Mouse (Mus musculus) stomach, embryonic 16.5 days (tissue): ENCODE results near the gene Inafm1. TPM values are rescaled to one million over a fixed set of nuclear protein-coding genes. Genes with fewer than 3 reads are reported as not detected.
"Not testable (repeated sequence)": the region's sequence is repeated elsewhere in the genome, so short reads cannot be mapped to it uniquely, and the experiment has no call there.

Source experiments
- ATAC-seq: fragments of 200-750 bp; cut with Nextera tagmentation; 2 replicates; pipeline ENCODE4 v1.8.0; 2017; ENCODE audit warnings: moderate number of reproducible peaks, moderate TSS enrichment; ENCODE audit not compliant: insufficient read depth, low FRiP score
- H3K27ac ChIP-seq: fragments of 300-500 bp; sonication (generic); 2 replicates; pipeline ENCODE4 v1.5.1; 2014; ENCODE audit warnings: low read length
- H3K27me3 ChIP-seq: fragments of 300-500 bp; sonication (generic); 2 replicates; pipeline ENCODE4 v1.6.1; 2014; ENCODE audit warnings: low read length, control low read depth, mixed read lengths; ENCODE audit not compliant: control insufficient read depth, insufficient read depth
- H3K36me3 ChIP-seq: fragments of 300-500 bp; sonication (generic); 2 replicates; pipeline ENCODE4 v1.6.1; 2014; ENCODE audit warnings: low read length; ENCODE audit not compliant: control insufficient read depth, insufficient read depth
- H3K4me1 ChIP-seq: fragments of 300-500 bp; sonication (generic); 2 replicates; pipeline ENCODE4 v1.6.1; 2014; ENCODE audit warnings: low read length, control low read depth, mixed read lengths; ENCODE audit not compliant: control insufficient read depth, insufficient read depth
- H3K4me2 ChIP-seq: fragments of 300-500 bp; sonication (generic); 2 replicates; pipeline ENCODE4 v1.6.1; 2014; ENCODE audit warnings: low read depth, low read length, mixed read lengths
- H3K4me3 ChIP-seq: fragments of 300-500 bp; sonication (generic); replicated peaks from 2 replicates; pipeline ENCODE4 v1.5.1; 2014; ENCODE audit warnings: mild to moderate bottlenecking, low read length
- H3K9ac ChIP-seq: fragments of 300-500 bp; sonication (generic); 2 replicates; pipeline ENCODE4 v1.6.1; 2014; ENCODE audit warnings: low read length
- H3K9me3 ChIP-seq: fragments of 300-500 bp; sonication (generic); replicated peaks from 2 replicates; pipeline ENCODE4 v1.6.1; 2016; ENCODE audit warnings: low read length, control low read depth; ENCODE audit not compliant: control insufficient read depth
- WGBS: fragments of 180-500 bp; shearing (Covaris S2); extraction: QIAGEN DNeasy Blood & Tissue Kit; methylation state at CpG from one replicate; pipeline ENCODE4 v1.1.7; 2014; 5-methylcytosine and 5-hydroxymethylcytosine counted together
- polyA plus RNA-seq: library from polyadenylated mRNA; unstranded; fragments of >200 nt; fragmentation: Nextera tagmentation; extraction: Ambion mirVana; gene quantifications from 2 replicates; pipeline ENCODE4 v1.2.1, GENCODE M21; 2015

The Inafm1 gene
- polyA plus RNA-seq, 1 experiment from 2014 or later, result 12.8 TPM

DNA sequence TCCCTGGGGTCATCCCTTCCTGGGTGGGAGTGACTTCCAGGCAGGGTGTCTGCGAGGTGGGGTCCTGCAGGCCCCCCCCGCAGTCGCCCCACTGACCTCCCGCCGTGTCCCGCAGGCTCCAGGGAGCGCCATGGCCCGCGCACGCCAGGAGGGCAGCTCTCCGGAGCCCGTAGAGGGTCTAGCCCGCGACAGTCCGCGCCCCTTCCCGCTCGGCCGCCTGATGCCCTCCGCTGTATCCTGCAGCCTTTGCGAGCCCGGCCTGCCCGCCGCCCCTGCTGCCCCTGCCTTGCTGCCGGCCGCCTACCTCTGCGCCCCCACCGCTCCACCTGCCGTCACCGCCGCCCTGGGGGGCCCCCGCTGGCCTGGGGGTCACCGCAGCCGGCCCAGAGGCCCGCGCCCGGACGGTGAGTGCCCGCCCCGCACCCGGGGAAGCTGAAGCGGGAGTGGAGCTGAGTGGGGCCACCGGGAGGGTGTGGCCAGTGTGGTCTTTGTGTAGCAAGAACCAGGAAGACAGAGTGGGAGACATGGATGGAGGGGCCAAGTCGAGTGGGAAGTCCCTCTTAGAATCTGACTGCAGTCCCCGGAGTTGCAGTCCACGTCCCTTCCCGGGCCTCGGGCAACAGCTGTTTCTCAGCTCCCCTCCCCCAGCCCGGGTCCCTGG lies 38.7 kb upstream of the Inafm1 start:
- no peaks in the 10 kb centered on the region for H3K9me3 ChIP-seq
- H3K27ac ChIP-seq, result peak overlapping the region; percentile 99
- peak; percentile 26; the same call in 1 of the 2 replicates for ATAC-seq
- peak overlapping the region; percentile 78 for H3K4me3 ChIP-seq
- H3K9ac ChIP-seq, result peak overlapping the region; percentile 95
- no peaks in the 10 kb centered on the region for H3K36me3 ChIP-seq
- WGBS, result under 1% methylated on average over 48 of the region's 49 CpGs
- H3K4me2 ChIP-seq, result peak overlapping the region; percentile 100
- H3K27me3 ChIP-seq, result no peaks in the 10 kb centered on the region
- peaks cover 37% of the 10 kb centered on the region for H3K4me1 ChIP-seq

DNA sequence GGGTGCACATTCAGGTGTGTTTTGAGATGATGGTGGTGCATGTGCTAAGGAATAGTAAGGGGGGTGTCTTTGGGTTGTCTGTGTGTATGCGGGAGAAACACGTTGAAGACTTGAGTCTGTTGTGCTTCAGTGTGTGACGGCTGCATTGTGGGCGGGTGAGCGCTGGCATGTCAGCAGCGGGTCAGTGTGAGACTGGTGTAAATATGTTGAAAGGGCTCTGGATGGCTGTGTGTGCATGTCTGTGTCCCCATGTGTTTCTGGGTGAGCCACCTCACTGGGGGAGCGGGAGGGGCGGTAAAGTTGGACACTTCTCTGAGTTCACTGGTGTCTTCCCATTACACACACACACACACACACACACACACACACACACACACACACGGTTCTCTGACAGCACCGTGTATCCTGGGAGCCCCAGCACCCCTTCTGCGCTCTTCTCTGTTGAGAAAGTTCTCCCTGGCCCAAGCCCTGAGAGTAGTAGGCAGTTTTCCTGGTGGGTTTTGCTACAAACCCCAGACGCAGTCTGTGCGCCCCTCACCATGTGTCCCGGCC lies 38.1 kb upstream of the Inafm1 start:
- Histone ChIP-seq H3K4me3 (peak overlapping the region; percentile 78), H3K36me3 (no peaks in the 10 kb centered on the region), H3K9me3 (no peaks in the 10 kb centered on the region), H3K4me2 (peak overlapping the region; percentile 100), H3K4me1 (peaks cover 37% of the 10 kb centered on the region), H3K27me3 (no peaks in the 10 kb centered on the region), H3K9ac (peak overlapping the region; percentile 95), H3K27ac (peak overlapping the region; percentile 99)
- 2% methylated on average over 14 of the region's 14 CpGs for WGBS
- no peak for ATAC-seq

DNA sequence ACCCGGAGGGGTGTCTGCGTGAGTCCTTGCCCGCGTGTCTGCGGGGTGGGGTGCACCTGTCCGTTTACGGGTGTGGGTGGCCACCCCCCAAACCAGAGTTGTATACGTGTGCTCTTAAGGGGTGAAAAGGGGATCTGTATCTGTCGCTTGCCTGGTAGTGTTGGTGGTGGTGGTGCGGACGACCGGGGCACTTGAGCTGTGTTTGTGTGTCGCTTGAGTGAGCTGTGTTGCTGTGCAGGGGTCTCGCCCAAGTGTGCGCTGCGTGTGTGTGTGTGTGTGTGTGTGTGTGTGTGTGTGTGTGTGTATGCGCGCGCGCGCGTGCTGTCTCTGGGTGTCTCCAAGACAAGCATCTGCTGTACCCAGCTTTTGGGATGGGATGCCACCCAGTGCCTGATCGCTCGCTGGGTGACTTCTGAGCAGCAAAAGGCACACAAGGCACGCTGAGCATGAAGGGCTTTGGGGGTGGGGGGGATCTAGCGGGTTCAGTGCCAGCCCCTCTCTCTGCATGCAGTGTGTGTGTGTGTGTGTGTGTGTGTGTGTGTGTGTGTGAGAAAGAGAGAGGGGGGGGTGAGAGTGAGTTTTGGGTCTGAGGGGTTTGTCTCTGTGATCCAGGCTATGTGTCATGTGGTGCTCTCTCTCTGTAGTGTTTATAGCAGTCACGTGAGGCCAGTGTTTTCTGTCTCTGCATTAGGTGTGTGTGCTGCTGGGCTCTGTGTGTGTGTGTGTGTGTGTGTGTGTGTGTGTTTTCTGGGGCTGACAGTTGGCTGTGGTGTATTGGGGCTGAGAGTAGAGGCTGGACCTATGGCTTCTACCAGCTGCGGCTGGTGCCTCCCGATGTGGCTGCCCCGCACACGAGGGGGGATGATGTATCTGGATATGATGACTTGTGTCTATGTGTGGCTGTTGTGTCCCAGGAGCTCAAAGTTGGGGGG lies 37.4 kb upstream of the Inafm1 start:
- Histone ChIP-seq H3K9ac (peak overlapping the region; percentile 78), H3K4me2 (peak overlapping the region; percentile 100), H3K36me3 (no peaks in the 10 kb centered on the region), H3K9me3 (no peaks in the 10 kb centered on the region), H3K27me3 (no peaks in the 10 kb centered on the region), H3K4me3 (peak overlapping the region; percentile 78), H3K4me1 (peaks cover 37% of the 10 kb centered on the region), H3K27ac (peak overlapping the region; percentile 21)
- 1% methylated on average over 31 of the region's 31 CpGs for WGBS
- no peak for ATAC-seq

DNA sequence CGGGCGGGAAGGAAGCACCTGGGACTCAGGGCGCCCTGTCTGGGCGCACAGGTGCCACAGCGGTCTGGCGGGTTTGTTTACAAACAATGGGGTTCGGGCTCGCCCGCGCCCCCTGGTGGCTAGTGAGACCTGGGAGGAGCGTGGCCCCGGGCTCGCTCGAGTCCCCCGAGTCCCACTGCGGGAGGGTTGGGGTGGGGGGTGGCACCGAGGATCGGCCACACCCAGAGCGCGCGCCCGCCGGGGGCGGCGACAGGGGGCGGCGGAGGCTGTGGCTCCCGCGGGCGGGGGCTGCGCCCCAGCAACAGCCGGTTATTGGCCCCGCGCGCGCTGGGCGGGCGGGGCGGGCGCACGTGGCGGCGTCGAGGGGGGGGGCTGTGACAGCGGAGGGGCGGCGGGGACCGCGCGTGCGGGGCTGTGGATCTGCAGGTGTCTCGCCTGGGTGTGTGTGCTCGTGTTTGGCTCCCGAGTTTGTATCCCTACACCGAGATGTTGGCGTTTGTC lies 36.7 kb upstream of the Inafm1 start:
- H3K27me3 ChIP-seq, result no peaks in the 10 kb centered on the region
- H3K36me3 ChIP-seq, result no peaks in the 10 kb centered on the region
- H3K4me1 ChIP-seq, result peaks cover 37% of the 10 kb centered on the region
- H3K27ac ChIP-seq, result peak overlapping the region; percentile 59
- under 1% methylated on average over 52 of the region's 56 CpGs for WGBS
- peak overlapping the region; percentile 78 for H3K9ac ChIP-seq
- peak overlapping the region; percentile 78 for H3K4me3 ChIP-seq
- peak; percentile 33 for ATAC-seq
- H3K9me3 ChIP-seq, result no peaks in the 10 kb centered on the region
- peak overlapping the region; percentile 100 for H3K4me2 ChIP-seq

DNA sequence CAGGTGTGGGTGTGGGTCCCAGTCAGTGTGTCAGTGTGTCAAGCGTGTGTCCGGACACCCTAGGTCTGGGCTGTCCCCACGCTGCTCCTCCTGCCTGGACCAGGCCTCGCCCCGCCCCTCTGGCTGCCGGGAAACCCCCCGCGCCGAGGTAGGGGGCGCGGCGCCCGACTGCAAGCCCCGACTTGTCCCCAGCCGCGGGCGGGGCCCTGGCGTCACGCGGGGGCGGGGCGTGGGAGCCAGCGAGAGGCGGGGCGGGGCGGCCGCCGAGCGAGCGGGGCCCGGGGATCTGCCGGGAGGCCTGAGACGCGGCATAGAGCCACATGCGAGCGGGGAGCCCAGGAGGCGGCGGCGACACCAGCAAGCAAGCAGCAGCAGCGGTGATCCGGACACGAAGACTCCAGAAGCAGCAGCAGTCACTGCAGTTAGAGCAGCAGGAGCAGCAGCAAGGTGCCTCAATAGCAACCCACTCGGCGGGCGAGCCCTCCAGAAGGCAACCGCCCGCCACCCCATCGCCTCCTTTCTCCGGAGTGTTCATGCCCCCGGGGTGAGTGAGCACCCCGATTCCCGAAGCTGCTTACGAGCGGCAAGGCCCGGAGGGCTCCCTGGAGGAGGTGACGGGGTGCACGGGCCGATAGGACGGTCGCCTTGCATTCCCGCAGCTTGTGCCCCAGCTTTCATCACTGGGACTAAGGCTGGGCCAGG lies 36.1 kb upstream of the Inafm1 start:
- H3K9ac ChIP-seq, result peak overlapping the region; percentile 78
- H3K4me1 ChIP-seq, result peaks cover 37% of the 10 kb centered on the region
- H3K36me3 ChIP-seq, result no peaks in the 10 kb centered on the region
- no peaks in the 10 kb centered on the region for H3K27me3 ChIP-seq
- peak overlapping the region; percentile 59 for H3K27ac ChIP-seq
- under 1% methylated on average over 61 of the region's 61 CpGs for WGBS
- peak; percentile 41; the same call in 1 of the 2 replicates for ATAC-seq
- peak overlapping the region; percentile 100 for H3K4me2 ChIP-seq
- H3K9me3 ChIP-seq, result no peaks in the 10 kb centered on the region
- H3K4me3 ChIP-seq, result peak overlapping the region; percentile 78

DNA sequence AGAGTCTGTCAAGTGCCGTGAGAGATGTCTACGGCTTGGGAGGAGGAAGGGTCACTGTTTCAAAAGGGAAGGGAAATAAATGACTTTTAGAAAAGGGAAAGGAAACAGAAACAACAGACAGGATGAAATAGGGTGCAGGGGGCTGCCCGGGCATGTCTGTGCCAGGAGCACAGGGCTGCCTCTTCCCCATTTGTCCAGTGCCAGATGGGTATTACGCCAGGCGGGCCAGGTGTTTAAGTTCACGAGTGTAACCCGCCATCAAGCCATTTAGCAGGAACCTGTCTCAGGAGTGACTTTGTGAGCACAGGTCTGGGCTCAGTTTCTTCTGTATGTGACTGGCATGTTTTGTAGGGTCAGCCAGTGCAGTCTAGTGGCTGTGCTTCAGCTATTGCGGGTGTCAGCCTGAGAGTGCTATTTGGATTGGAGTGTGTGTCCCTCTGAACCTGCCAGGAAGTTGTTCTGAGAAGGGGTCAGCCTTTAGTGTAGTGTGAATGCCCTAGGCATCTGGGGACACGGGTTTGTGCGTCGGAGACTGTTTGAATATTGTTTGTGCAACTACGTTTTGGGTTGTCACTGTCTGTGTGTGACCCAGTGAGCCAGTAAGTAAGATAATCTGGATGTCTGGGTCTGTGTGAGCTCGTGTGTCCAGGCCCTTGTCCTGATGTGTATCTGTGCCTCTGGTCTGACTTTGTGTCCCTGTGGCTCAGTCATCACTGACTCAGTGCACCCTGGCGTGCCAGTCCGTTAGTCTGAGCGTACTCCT lies 35.3 kb upstream of the Inafm1 start:
- peaks cover 32% of the 10 kb centered on the region for H3K4me1 ChIP-seq
- peak overlapping the region; percentile 59 for H3K27ac ChIP-seq
- no peaks in the 10 kb centered on the region for H3K27me3 ChIP-seq
- H3K9me3 ChIP-seq, result no peaks in the 10 kb centered on the region
- no peak for ATAC-seq
- 25% methylated on average over 16 of the region's 16 CpGs for WGBS
- no peaks in the 10 kb centered on the region for H3K36me3 ChIP-seq
- H3K4me2 ChIP-seq, result peak overlapping the region; percentile 100
- peak overlapping the region; percentile 78 for H3K4me3 ChIP-seq
- H3K9ac ChIP-seq, result peak overlapping the region; percentile 78

DNA sequence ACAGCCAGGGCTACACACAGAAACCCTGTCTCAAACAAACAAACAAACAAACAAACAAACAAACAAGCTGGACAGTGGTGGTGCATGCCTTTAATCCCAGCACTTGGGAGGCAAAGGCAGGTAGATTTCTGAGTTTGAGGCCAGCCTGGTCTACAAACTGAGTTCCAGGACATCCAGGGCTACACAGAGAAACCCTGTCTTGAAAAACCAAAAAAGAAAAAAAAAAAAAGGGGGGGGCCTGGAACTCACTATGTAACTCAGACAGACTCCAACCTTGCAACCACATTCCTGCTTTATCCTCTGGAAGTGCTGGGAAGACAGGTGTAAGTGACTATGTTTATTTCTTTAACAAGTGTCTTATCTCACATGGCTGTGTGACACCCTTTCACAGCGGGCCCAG lies 34.7 kb upstream of the Inafm1 start, which contains the start of gene Bbc3:
Bbc3 (plus strand) TSS at position 301 of the 400 bp plus-strand sequence.
- H3K9me3 ChIP-seq, H3K27me3 ChIP-seq, H3K36me3 ChIP-seq, ATAC-seq: not testable (repeated sequence)
- Histone ChIP-seq H3K27ac (peak within 1 kb of the TSS; percentile 59), H3K4me2 (peak within 1 kb of the TSS; percentile 100), H3K9ac (peak within 1 kb of the TSS; percentile 78), H3K4me3 (peak within 1 kb of the TSS; percentile 78), H3K4me1 (peaks cover 27% of the 10 kb centered on the region)
- WGBS, result 46% methylated on average over 1 of the region's 1 CpGs

DNA sequence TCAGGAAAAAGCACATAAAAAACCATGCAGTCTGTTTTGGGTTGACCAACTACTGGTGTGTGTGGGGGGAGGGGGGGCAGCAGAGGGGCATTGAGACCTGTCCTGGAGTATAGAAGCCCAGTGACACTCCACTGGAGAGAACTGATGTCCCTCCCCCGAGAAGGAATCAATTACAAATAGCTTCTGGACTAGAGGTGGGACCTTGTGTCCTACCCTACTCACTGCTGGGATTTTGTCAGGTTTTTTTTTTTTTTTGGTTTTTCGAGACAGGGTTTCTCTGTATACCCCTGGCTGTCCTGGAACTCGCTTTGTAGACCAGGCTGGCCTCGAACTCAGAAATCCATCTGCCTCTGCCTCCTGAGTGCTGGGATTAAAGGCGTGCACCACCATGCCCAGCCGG lies 33.7 kb upstream of the Inafm1 start:
- H3K9ac ChIP-seq, H3K4me3 ChIP-seq, ATAC-seq, H3K27ac ChIP-seq, H3K27me3 ChIP-seq, H3K36me3 ChIP-seq, H3K9me3 ChIP-seq, H3K4me2 ChIP-seq: not testable (repeated sequence)
- 73% methylated on average over 6 of the region's 6 CpGs for WGBS
- peaks cover 24% of the 10 kb centered on the region for H3K4me1 ChIP-seq
